12 mouse cellular contexts compared by ENCODE assay signal in genomic region chr11:60127863-60128512, GRCm38 (mm10). TPM values are rescaled to one million over a fixed set of nuclear protein-coding genes. Genes with fewer than 3 reads are reported as not detected.
DNase-seq lines count a peak whose midpoint lies in the region; ATAC-seq lines count a peak whose summit lies in the region.
"Had no signal": no experiment of that assay in that cellular context is flagged by ENCODE, and none has a peak within 500 bp of the region (broad histone marks: within the 10 kb centered on the region; RNA-seq: fewer than 3 reads in every experiment).

No protein-coding gene starts in this region.

- H3K9ac ChIP-seq in heart, embryonic 12.5 days, result no peak overlapping the region
- no peak overlapping the region for H3K9ac ChIP-seq in liver, embryonic 12.5 days
- no peak overlapping the region for H3K9ac ChIP-seq in liver, embryonic 11.5 days (ENCODE audit: low read depth, low read length)
- peak overlapping the region; percentile 4; the same call in 1 of the 2 replicates for H3K9ac ChIP-seq in limb, embryonic 13.5 days

- no peaks in the 10 kb centered on the region for H3K9me3 ChIP-seq in heart, embryonic 12.5 days (replicated peaks)
- H3K9me3 ChIP-seq in liver, embryonic 12.5 days (replicated peaks), result no peaks in the 10 kb centered on the region
- no peaks in the 10 kb centered on the region for H3K9me3 ChIP-seq in liver, embryonic 11.5 days (ENCODE audit: control insufficient read depth, low read length)
- H3K9me3 ChIP-seq in limb, embryonic 13.5 days, result no peaks in the 10 kb centered on the region

- H3K36me3 ChIP-seq in heart, embryonic 12.5 days, result no peaks in the 10 kb centered on the region
- H3K36me3 ChIP-seq in liver, embryonic 12.5 days, result peaks cover 6% of the 10 kb centered on the region; the same call in 1 of the 2 replicates
- peaks cover under 1% of the 10 kb centered on the region; the same call in 1 of the 2 replicates for H3K36me3 ChIP-seq in liver, embryonic 11.5 days (ENCODE audit: control insufficient read depth, insufficient read depth, low read length)
- no peaks in the 10 kb centered on the region for H3K36me3 ChIP-seq in limb, embryonic 13.5 days

- H3K27me3 ChIP-seq in heart, embryonic 12.5 days (replicated peaks), result no peaks in the 10 kb centered on the region
- H3K27me3 ChIP-seq in liver, embryonic 12.5 days (replicated peaks), result no peaks in the 10 kb centered on the region
- no peaks in the 10 kb centered on the region for H3K27me3 ChIP-seq in liver, embryonic 11.5 days (replicated peaks; ENCODE audit: control insufficient read depth, insufficient read depth, low read length)
- H3K27me3 ChIP-seq in limb, embryonic 13.5 days, result no peaks in the 10 kb centered on the region

- 43% methylated on average over 4 of the region's 4 CpGs for WGBS in heart, embryonic 12.5 days
- WGBS in liver, embryonic 12.5 days (ENCODE audit: insufficient replicate concordance), result 56% methylated on average over 4 of the region's 4 CpGs
- 63% methylated on average over 4 of the region's 4 CpGs for WGBS in liver, embryonic 11.5 days
- WGBS in limb, embryonic 13.5 days, result 40% methylated on average over 4 of the region's 4 CpGs

- intact Hi-C loops in heart, postnatal 14 days (cut with DNase I), result no loop called here

- peaks cover 85% of the 10 kb centered on the region for H3K4me1 ChIP-seq in heart, embryonic 12.5 days (replicated peaks)
- H3K4me1 ChIP-seq in liver, embryonic 12.5 days, result peaks cover 60% of the 10 kb centered on the region
- peaks cover 33% of the 10 kb centered on the region for H3K4me1 ChIP-seq in liver, embryonic 11.5 days (replicated peaks; ENCODE audit: control insufficient read depth, insufficient read depth, low read length)
- H3K4me1 ChIP-seq in limb, embryonic 13.5 days, result peaks cover 53% of the 10 kb centered on the region

- DNase-seq in heart, postnatal 14 days, result no peak
- DNase-seq in liver, embryonic 11.5 days (ENCODE audit: low spot score), result no peak
- DNase-seq in embryo, embryonic 9.5 days (ENCODE audit: extremely low spot score), result peak; percentile 41
- DNase-seq in urinary bladder, adult 18-20 months (ENCODE audit: low spot score in 2 of 2), result no peak
- DNase-seq in cerebellum, postnatal 14 days, result no peak
- DNase-seq: cerebellum, adult 18-20 months; lung, postnatal 36 days had no signal

- no peak overlapping the region for H3K4me3 ChIP-seq in heart, embryonic 12.5 days
- H3K4me3 ChIP-seq in liver, embryonic 12.5 days, result no peak overlapping the region
- H3K4me3 ChIP-seq in liver, embryonic 11.5 days (ENCODE audit: low read depth, low read length), result no peak overlapping the region
- H3K4me3 ChIP-seq in limb, embryonic 13.5 days, result no peak overlapping the region
- H3K4me3 ChIP-seq: erythroblast, embryonic 14.5 days had no signal

- peak overlapping the region; percentile 62 for H3K27ac ChIP-seq in heart, embryonic 12.5 days (ENCODE audit: poor library complexity, severe bottlenecking)
- H3K27ac ChIP-seq in liver, embryonic 12.5 days, result no peak overlapping the region
- H3K27ac ChIP-seq in liver, embryonic 11.5 days (ENCODE audit: low read depth, low read length), result no peak overlapping the region
- peak overlapping the region; percentile 40; the same call in 1 of the 2 replicates for H3K27ac ChIP-seq in limb, embryonic 13.5 days

- ATAC-seq in heart, embryonic 12.5 days (ENCODE audit: insufficient number of reproducible peaks, low FRiP score), result peak; percentile 39; the same call in 1 of the 2 replicates
- peak; percentile 38; the same call in 1 of the 2 replicates for ATAC-seq in liver, embryonic 12.5 days
- ATAC-seq in liver, embryonic 11.5 days (replicated peaks; ENCODE audit: low FRiP score), result no peak
- peak; percentile 36; the same call in 1 of the 2 replicates for ATAC-seq in limb, embryonic 13.5 days (ENCODE audit: low FRiP score, low read depth)
- ATAC-seq: inflammation-experienced regulatory T-cells, adult 6 months had no signal

- peak overlapping the region; percentile 37 for H3K4me2 ChIP-seq in heart, embryonic 12.5 days
- no peak overlapping the region for H3K4me2 ChIP-seq in liver, embryonic 12.5 days
- H3K4me2 ChIP-seq in liver, embryonic 11.5 days, result no peak overlapping the region
- H3K4me2 ChIP-seq in limb, embryonic 13.5 days (replicated peaks), result no peak overlapping the region; the same call in 1 of the 2 replicates

RNA-seq across cellular contexts. Expression of gene Rai1, which starts 23.2 kb away (rescaled TPM):
- 22.2 and 29.9 TPM in 2 replicates for polyA plus RNA-seq in heart, embryonic 12.5 days (2016; fragmentation: Nextera tagmentation; extraction: Ambion mirVana)
- 10 to 100 TPM; 32.6 to 33.1 TPM for total RNA-seq in heart, postnatal 14 days (2021)
- 11.3 and 11.6 TPM in 2 replicates for polyA plus RNA-seq in liver, embryonic 12.5 days (2016; fragmentation: Nextera tagmentation; extraction: Ambion mirVana)
- 18.6 and 24.2 TPM in 2 replicates for polyA plus RNA-seq in liver, embryonic 11.5 days (2014; fragmentation: Nextera tagmentation; extraction: Ambion mirVana)
- 27.3 and 29.6 TPM in 2 replicates for polyA plus RNA-seq in limb, embryonic 13.5 days (2015; fragmentation: Nextera tagmentation; extraction: Ambion mirVana)

Comparison
In these comparisons a context has a peak if more than half of its experiments do, and no peak if none do; other contexts are left out.
1. H3K27ac ChIP-seq: peak in heart, embryonic 12.5 days (single experiment) and limb, embryonic 13.5 days (single experiment); none in liver, embryonic 12.5 days (single experiment) and liver, embryonic 11.5 days (single experiment).